Mouse (Mus musculus): ENCODE measurements around the gene Eif5a.
A peak's percentile ranks its signal among the peaks of the same experiment; 100 is the strongest.

Eif5a gene

DNA sequence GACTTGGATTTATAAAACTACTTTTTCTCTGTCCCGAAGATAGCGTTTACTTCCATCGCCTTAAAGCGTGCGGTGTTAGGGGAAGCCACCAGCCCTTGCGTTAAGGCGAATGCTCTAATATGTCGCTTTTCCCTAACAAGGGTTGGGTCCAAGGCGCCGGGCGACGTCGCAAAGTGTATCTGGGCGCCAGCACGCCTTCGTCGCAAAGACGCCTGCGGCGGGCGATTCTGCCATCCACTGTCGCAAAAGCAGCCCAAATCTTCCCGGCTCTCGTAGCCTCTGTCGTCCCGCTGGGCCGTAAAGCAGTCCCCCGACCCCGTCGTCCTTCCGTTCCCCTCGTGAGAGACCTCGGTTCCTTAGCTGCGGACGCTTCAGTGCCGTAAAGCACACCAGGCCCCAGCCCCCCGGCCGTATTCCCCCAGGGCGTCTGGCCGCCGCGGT lies 20.3 kb downstream of the Eif5a start:
- DNase-seq = peak; percentile 98

DNA sequence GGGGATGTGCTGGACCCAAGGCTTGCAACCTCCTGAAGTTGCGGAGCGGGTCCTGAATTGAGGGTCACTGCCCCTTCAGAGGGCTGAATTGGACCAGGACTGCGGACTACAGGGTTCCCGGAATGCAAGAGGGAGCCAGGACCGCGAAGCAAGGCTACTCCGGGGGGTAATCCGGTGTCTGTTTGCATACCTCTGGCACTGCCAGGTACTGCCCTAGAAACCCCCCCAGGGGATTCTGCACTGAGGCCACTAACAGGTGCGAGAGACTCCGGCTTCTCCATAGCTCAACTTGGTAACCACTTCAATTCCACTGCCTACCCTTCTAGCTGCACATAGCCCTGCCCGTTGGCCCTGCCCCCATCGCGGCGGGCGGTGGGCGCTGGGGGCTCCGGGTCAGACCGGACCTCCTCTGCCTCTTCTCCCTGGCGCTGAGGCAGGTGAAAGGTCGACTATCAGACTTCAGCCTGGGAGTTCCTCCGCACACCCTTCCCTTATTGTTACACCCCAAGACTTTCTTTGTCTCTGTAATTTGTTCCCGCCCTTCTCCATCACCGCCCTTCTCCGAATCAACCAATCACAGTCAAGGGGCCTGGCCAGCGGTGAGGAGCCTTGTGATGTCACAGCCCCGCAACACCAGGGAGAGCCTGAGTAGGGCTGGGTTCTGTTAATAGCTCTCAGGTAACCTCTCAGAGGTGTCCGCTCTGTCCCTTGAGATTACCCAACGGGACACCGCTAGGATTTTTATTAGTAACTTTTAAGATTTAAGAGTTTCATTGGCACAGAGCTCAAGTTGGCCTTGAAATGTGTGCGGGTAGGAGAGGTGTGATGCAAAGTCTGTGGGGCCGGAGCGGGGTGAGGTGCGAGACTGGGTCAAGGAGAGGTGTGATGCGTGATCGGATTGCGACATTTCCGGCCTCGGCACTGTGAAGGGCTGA lies 21.0 kb downstream of the Eif5a start, which contains the start of the genes 2810408A11Rik and Neurl4:
TSS of gene 2810408A11Rik (minus strand) at position 517 of the 935 bp plus-strand sequence.
TSS of gene Neurl4 (plus strand) at position 602 of the 935 bp plus-strand sequence.
- peak; percentile 96 for DNase-seq

DNA sequence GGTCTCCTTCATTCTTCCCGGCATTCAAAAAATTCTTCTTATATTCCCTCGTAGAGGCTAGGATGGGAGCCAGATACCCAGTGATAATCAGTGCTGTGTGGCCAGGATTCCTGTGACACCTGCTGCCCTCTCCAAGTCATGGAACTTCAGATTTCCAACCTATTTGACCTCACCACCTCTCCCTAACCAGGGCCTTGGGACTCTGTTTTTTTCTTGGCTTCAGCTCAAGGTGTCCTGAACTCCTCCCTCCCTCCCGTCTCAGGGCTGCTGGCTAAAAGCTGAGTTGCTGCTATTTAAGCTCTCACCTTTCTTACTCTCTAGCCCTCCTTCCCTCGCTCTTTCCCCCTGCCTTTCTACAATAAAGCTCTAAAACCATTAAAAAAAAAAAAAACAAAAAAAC lies 21.9 kb downstream of the Eif5a start:
- DNase-seq = peak; percentile 66

DNA sequence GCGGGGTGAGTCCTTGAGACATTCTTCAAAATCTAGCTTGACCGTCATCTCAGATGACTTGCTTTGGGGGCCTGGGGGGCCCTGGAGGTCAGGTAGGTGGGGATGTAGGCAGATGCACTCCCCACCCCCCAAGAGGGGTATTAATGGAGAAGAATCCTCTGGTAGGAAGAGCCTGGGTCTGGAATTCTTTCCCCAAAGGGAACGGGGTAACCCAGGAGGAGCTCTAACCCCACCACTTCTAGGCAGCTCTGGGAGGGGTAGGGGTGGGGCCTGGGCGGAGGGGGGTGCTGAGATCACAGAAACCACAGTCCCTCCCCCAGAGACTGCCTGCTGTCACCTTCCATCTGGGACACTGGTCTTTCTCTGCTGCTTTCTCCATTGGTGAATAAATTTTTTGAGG lies 26.5 kb downstream of the Eif5a start, which contains the start of gene Acap1:
TSS of gene Acap1 (minus strand) at position 249 of the 400 bp plus-strand sequence.
- no peak for DNase-seq

DNA sequence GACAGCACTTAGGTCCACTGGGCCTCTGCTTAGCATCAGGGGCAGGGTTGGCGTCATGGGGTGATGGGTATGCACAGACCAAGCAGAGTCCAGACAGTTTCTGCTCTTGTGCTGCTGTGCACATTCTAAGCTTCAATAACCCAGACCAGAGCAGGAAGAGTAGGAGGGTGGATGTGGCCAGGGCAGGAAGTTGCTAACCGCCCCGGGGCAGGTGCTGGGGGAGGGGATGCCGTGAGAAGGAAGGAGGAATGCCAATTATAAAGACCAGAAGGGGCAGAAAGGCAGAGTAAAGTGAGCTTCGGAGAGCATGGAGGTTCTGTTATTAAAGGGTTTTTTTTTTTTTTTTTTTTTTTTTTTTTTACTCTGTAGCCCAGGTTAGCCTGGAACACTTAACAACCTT lies 27.1 kb downstream of the Eif5a start:
- peak; percentile 30 for DNase-seq

DNA sequence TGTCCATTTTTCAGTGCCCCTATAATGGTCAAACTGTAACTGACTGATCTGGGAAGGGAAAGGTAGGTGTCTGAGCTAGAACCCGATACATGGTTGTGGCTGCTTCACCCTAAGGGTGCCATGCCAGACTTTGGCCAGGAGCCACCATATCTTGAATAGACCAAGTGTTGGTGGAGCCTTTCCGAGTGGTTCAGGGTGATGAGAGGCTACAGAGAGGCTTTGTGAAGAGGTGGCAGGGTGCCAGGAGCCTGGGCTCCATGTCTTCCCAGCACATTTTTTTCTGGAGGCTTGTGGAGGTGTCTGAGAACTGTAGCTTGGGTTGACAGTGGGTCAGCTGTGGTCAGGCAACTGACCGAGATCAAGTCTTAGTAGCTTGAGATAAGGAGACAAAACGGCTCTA lies 30.3 kb downstream of the Eif5a start:
- no peak for DNase-seq

DNA sequence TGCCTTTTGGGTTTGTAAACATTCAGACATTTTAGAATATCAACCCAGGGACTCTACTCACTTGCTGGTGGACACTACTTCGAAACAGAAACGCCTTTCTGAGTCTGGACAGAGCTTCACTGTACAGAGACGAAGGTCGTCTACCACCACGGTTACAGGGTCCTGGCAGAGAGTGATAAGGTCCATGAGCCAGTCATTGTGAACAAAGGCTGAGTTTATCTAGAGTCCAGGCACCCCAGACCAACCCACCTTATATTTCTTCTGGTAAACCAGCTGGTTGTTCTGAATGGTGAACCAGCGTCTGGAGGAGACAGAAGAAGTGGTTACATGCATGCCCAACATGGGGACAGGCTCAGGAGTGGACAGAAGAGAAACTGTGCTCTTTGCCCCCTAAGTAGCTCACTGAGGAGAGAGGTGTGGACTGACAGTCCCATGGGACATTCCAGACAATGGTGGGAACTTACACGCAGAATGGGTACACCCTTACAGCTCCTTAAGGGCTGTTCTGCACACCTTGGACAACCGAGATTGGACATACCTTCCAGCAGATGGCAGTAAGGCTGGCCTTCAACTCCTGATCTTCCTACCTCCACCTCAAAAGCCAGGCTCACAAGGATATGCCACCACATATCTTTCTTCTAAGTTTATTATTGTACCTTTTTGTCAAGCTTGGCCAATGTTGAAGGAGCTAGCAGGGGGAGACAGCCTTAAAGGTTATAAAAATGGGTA lies 34.7 kb downstream of the Eif5a start:
- peak; percentile 66 for DNase-seq

DNA sequence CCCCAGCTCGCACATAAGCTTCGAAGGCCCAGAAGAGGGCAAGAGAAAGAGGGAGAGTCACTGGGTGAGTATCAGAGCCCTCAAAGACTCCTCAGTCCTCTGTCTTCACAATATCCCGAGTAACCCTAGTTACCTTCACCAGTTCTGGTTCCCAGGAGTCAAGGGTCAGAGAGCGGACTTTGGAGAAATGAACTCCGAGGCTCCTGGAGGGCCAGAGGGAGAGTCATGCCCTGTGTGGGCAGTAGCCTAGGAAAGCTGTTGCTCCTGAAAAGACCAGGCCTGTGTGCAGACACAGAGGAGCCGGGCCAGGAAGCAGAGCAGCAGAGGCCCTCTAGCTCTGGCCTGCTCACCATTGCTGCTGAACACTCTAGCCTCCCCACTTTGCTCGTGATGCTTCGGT lies 37.1 kb downstream of the Eif5a start:
- DNase-seq = peak; percentile 65

DNA sequence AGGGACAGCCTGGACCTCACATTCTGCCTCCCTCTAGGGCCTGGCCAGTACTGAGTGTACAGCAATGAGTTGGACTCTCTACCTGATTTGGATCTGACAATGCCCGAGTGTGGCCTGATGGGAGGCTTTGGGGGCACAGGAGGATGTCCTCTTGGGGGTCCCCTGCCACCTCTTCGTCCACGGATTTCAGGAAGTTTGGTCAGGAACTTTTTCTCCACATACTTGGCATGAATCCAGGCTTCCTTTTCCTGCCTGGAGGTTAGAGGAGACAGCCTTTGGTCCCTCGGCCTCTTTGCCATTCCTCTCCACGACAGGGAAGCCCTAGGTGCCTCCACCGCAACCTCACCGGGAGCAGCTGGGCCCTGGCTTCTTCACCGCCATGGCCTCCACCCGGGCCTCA lies 37.5 kb downstream of the Eif5a start:
- peak; percentile 49 for DNase-seq

DNA sequence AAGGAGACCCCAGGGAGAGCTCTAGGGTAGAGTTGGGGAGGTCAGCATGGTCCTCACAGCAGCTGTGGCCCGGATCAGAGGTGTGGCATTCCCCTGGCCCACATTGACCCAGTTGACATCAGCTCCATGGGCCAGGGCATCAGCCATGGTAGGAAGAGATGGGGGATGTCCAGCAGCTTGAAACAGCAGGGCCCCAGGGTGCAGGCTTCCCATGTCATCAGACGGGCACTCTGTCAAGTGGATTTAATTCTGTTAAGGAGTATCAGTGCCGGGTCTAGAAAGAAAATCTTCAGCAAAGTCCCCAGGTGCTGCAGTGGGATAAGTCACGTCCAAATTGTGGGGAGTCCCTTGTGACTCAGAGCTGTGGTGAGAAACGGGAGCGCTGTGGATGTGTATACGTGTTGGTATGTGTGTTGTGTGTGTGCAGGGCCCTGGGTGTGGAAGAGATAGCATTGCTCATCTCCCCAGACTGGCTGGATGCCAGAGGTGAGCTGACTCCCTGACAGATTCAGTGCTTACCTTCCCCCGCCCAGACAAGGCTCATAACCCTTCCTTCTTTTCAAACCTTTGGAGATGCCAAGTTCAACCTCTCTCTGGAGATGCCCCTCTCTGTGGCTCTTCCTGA lies 38.1 kb downstream of the Eif5a start:
- no peak for DNase-seq

DNA sequence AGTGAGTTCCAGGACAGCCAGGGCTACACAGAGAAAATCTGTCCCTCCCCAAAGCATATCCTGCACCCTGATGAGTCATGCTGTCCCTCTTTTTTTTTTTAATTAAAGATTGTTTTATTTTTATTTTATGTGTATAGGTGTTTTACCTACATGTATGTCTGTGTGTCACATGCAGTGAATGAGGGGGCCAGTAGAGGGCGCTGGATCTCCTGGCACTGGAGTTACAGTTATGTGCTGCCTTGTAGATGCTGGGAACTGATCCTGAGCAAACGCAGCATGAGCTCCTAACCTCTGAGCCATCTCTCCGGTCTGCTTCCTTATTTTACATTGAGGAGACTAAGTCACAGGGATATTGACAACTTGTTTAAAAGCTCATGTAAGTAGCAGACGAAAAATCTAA lies 38.7 kb downstream of the Eif5a start:
- peak; percentile 50 for DNase-seq

DNA sequence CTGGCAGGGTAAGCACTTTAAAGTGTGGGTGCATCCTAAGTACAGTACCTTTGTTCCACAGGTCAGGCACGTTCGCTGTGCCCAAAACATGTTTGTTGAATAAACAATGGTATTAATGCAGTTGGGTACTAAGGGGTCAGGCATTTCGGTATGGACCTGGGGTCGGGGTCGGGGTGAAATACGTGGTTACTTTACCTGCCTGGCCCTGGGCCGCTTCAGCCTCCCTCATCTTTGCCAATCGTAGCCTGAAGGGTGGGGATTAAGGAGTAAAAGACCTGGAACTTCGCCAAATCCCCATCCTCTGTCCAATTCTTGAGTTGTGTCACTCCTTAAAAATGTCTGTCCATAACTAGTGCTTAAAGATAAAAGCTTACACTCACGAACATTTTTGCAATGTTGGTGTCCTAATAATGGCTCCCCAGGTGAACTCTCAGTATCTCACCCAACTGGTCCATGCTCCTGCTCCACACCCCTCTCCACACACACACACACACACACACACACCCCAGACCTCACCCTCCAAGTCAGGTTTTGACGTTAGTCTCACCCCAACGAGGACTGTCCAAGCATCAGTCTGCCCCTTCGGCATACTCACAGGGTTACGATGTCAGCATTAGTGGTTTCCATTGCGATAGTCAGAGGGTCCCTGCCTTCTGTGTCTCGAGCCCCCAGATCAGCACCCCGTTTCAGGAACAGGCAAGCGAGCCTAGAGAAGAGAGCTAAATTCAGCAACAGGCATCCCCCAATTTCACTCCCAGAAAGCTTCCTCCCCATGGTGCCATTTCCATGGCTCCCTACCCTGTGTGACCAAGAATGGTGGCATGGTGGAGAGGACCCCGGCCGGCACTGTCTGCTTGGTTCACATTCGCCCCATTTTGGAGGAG lies 39.7 kb downstream of the Eif5a start:
- DNase-seq = no peak

DNA sequence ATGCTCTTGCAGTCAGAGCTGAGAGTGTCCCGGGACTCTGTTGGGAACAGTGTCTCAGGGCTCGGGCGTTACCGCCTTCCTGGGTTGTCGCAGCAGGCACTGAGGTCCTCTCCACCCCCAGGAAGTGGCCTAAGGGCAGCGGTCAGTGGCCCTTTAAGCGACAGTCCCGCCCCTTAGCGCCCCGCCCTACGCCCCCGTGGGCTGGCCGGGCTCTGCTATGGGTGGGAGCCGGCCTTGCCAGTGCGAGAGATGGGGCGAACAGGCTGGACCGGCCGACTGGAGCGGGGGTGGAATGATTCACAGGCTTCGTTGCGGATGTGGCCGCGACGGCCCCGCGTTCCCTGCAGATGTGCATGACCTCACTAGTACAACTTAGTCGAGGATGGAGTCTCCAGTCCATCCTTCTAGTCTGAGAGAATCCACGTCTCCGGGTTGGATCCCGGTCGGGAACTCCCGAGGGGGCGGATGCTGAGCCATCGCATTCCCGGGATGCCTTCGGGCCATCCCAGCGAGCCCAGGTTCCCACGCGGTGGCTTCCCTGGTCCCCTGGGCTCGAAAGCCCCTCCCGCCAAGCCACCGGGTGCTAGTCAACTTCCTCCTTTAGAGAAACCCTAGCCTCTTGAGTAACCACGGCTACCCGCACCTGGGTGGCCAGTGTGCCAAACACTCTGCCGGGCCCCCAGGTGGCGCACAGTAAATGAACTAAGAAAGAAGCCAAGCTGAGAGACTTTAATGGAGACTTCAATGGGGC lies 40.7 kb downstream of the Eif5a start, which contains the start of gene Kctd11:
TSS of gene Kctd11 (minus strand) at position 554 of the 751 bp plus-strand sequence.
- peak; percentile 94 for DNase-seq

DNA sequence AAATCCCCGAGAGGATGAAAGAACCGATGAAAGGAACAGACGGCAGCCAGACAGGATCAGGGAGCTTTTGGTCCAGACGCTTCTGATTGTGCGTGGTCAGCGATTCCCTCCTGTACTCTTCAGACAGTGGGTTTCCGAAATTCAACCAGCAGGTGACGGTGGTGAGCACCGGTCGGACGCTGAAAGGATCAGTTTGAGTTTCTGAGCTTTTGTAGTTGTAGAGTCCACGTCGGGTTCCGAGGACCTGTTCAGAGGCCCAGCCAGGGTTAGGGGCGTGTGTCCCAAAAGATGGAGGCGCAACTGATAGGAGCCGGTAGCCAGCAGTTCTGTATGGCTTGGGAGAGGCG lies 41.3 kb downstream of the Eif5a start:
- DNase-seq = peak; percentile 88

DNA sequence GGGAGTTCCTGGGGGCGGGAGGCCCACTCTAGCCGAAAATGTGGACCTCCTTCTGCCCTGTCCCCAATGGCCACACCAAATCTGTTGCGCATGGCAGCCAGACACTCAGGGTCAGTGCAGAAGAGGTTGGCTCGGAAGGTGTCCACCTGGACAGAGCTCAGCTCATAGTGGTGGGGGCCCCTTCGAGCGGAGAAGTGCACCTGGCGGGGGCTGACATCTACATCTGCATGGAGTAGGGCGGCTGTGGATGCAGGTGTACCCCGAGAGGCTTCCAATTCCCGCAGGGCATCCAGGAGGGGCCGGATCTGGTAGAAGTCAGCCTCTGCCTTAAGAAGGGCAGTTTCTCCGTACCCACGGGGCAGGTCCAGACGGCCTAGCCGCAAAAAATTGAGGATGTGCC lies 42.0 kb downstream of the Eif5a start:
- no peak for DNase-seq

DNA sequence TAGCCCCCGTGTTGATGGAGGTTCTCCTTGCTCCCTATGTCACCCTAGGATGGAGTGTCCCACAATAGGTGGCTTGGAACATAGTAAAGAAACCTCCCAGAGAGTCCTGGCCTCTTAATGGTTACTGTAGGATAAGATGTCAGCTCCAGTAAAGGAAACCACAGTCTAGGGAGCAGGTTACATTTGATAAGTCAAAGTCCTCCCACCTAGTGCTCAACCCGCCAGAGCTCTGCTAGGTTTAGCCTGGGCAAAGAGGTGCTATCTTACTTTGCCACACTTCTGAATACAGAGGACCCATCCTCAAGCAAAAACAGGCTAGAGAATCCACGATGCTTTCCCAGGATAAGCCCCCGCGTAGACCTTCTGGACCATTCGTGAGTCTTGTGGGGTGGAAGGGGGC lies 42.8 kb downstream of the Eif5a start:
- no peak for DNase-seq

DNA sequence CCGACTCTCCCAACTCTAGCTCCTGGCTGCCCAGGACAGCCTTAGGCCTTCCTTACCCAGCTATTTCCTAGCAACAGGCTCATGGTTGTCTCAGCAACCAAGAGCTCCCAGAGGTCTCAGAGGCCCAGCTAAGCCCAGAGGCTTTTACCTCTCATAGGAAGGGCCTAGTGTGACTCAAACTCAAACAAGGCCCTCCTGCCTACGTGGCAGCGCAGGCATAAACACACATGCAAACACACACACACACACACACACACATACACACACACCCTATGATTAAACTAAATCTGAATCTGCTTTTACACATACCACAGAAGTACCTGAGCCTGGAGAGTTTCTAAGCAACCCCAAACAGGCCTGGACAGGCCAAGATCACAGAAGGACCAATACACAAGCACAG lies 43.4 kb downstream of the Eif5a start:
- no peak for DNase-seq

DNA sequence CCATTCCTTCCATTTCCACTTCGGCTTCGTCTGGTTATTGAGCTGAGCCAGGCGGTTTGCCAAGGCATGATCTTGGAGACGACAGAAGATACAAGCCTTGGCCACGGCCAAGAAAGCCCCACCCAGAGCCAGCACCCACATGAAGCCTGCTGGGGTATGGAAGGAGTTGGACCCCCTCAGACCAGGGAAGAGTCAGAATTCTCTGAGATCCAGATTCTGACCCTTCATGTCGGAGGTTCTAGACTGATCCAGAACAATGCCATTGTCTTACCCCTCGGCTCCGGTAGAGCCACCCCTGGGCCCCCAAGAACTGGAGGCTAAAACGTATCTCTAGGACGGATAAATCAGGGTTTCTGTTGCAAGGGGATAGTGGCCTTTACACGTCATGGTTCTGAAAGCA lies 43.9 kb downstream of the Eif5a start, which contains the start of gene Tmem95:
TSS of gene Tmem95 (minus strand) at position 141 of the 400 bp plus-strand sequence.
- DNase-seq = no peak

DNA sequence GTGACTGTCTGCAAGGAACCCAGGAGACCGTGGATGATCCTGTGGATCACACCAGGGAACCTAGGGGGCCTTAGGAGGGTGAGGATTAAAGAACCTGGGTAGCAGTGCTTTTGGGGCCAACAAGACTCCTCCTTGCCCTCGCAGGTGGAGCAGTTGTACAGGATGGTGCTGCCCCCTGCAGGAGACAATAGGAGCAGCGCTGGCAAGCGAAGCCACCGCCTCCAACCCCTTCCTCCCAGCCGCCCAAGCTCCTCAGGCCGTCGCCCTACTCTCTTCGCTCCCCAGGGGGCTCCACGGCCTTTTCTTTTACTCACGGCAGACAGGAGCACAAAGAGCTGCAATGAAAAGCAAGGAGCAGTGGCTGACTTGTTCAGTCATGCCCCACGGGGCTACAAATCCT lies 44.9 kb downstream of the Eif5a start:
- peak; percentile 87 for DNase-seq

DNA sequence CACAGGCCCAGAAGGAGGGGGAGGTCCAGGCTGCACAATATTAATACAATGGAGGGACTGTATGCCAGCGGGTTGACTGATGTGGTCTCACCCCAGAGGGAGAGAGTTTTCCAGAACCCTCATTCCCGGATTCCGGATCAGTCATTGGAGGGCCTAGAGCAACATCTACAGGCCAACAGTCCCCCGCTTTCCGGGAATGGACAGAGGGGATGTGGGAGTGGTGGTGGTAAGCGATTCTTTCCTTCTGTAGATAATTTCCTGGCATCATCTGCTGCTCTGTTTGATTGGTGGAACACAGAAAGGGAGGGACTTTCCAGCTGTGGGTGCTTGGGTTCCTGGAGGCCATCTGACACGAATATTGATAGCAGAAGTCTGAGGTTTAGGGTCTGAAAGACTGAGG lies 45.6 kb downstream of the Eif5a start:
- DNase-seq = peak; percentile 54

DNA sequence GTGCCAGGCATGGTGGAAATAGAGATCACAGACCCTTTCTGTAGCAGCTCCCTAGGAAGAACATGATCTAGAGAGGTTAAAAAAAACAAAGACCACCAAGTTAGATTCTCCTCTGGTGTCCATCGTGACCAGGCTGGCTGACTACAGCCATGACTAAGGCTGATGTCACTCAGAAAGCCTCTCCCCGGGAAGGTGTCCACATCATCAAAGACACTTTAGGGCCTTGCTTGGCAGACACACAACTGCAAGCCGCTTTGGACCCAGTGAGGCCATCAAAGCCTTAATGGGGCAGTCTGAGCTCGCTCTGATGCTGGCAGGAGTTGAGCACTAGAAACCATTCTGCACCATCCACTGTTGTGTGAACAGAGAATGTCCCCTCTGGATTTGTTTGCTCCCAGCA lies 49.3 kb downstream of the Eif5a start:
- DNase-seq = no peak

Measured in kidney, adult 9 months (tissue).